Mouse (Mus musculus): Measurements from ENCODE around the gene Lrp2. TPM values are rescaled to one million over a fixed set of nuclear protein-coding genes. Genes with fewer than 3 reads are reported as not detected.

The Lrp2 gene
- polyA plus RNA-seq, 1 experiment from 2014 or later: 1.6 TPM

- no peak overlapping the region for H3K27ac ChIP-seq (ENCODE audit: low read depth, low read length)
- no peaks in the 10 kb centered on the region for H3K4me1 ChIP-seq (replicated peaks; ENCODE audit: control insufficient read depth, insufficient read depth, low read length)
- no peaks in the 10 kb centered on the region for H3K27me3 ChIP-seq (replicated peaks; ENCODE audit: control insufficient read depth, insufficient read depth, low read length)
- WGBS: 70% methylated on average over 7 of the region's 7 CpGs
- TF ChIP-seq CTCF (IDR thresholded peaks at IDR 0.05; ENCODE audit: low read depth): no peak
- no peaks in the 10 kb centered on the region for H3K9me3 ChIP-seq (ENCODE audit: control insufficient read depth)
- no peak overlapping the region for H3K9ac ChIP-seq (ENCODE audit: low read depth, low read length)
- ATAC-seq: no peak
- no peak overlapping the region for H3K4me2 ChIP-seq (replicated peaks; ENCODE audit: low read depth)
- H3K36me3 ChIP-seq (ENCODE audit: control insufficient read depth, insufficient read depth): no peaks in the 10 kb centered on the region
- H3K4me3 ChIP-seq (ENCODE audit: low read depth, low read length): no peak overlapping the region
These were observed 184.8 kb downstream of the Lrp2 start for GRCm38 (mm10) chr2:69400866-69401604.

- 81% methylated on average over 12 of the region's 12 CpGs for WGBS
These were observed 189.0 kb downstream of the Lrp2 start for GRCm38 (mm10) chr2:69396760-69397435.

GRCm38 (mm10) chr2:69395597-69396248 is 190.1 kb downstream of the Lrp2 start:
- Histone ChIP-seq H3K9ac (ENCODE audit: low read depth, low read length) (no peak overlapping the region), H3K36me3 (ENCODE audit: control insufficient read depth, insufficient read depth) (no peaks in the 10 kb centered on the region), H3K4me3 (ENCODE audit: low read depth, low read length) (no peak overlapping the region), H3K4me2 (replicated peaks; ENCODE audit: low read depth) (no peak overlapping the region), H3K9me3 (ENCODE audit: control insufficient read depth) (no peaks in the 10 kb centered on the region), H3K27ac (ENCODE audit: low read depth, low read length) (no peak overlapping the region), H3K4me1 (replicated peaks; ENCODE audit: control insufficient read depth, insufficient read depth, low read length) (no peaks in the 10 kb centered on the region), H3K27me3 (replicated peaks; ENCODE audit: control insufficient read depth, insufficient read depth, low read length) (no peaks in the 10 kb centered on the region)
- peak; percentile 28; the same call in 1 of the 2 replicates for TF ChIP-seq CTCF (IDR thresholded peaks at IDR 0.05; ENCODE audit: low read depth)
- ATAC-seq: peak; percentile 77
- 29% methylated on average over 9 of the region's 9 CpGs for WGBS

More at GRCm38 (mm10) chr2:69396760-69397435, 189.0 kb downstream of the Lrp2 start:
- TF ChIP-seq CTCF (IDR thresholded peaks at IDR 0.05; ENCODE audit: low read depth): no peak
- ATAC-seq: no peak
- no peak overlapping the region for H3K4me3 ChIP-seq (ENCODE audit: low read depth, low read length)
- no peaks in the 10 kb centered on the region for H3K4me1 ChIP-seq (replicated peaks; ENCODE audit: control insufficient read depth, insufficient read depth, low read length)
- H3K9ac ChIP-seq (ENCODE audit: low read depth, low read length): no peak overlapping the region
- H3K36me3 ChIP-seq (ENCODE audit: control insufficient read depth, insufficient read depth): no peaks in the 10 kb centered on the region
- no peak overlapping the region for H3K4me2 ChIP-seq (replicated peaks; ENCODE audit: low read depth)
- no peaks in the 10 kb centered on the region for H3K27me3 ChIP-seq (replicated peaks; ENCODE audit: control insufficient read depth, insufficient read depth, low read length)
- no peak overlapping the region for H3K27ac ChIP-seq (ENCODE audit: low read depth, low read length)
- no peaks in the 10 kb centered on the region for H3K9me3 ChIP-seq (ENCODE audit: control insufficient read depth)

- ATAC-seq: no peak
- H3K9ac ChIP-seq (ENCODE audit: low read depth, low read length): no peak overlapping the region
- H3K27ac ChIP-seq (ENCODE audit: low read depth, low read length): no peak overlapping the region
- no peak for TF ChIP-seq CTCF (IDR thresholded peaks at IDR 0.05; ENCODE audit: low read depth)
- no peaks in the 10 kb centered on the region for H3K9me3 ChIP-seq (ENCODE audit: control insufficient read depth)
- WGBS: 84% methylated on average over 2 of the region's 2 CpGs
- no peak overlapping the region for H3K4me3 ChIP-seq (ENCODE audit: low read depth, low read length)
- H3K4me2 ChIP-seq (replicated peaks; ENCODE audit: low read depth): no peak overlapping the region
- no peaks in the 10 kb centered on the region for H3K4me1 ChIP-seq (replicated peaks; ENCODE audit: control insufficient read depth, insufficient read depth, low read length)
- no peaks in the 10 kb centered on the region for H3K27me3 ChIP-seq (replicated peaks; ENCODE audit: control insufficient read depth, insufficient read depth, low read length)
- H3K36me3 ChIP-seq (ENCODE audit: control insufficient read depth, insufficient read depth): no peaks in the 10 kb centered on the region
These were observed 191.9 kb downstream of the Lrp2 start for GRCm38 (mm10) chr2:69393947-69394346.

GRCm38 (mm10) chr2:69386118-69386871 is 199.6 kb downstream of the Lrp2 start:
- no peaks in the 10 kb centered on the region for H3K27me3 ChIP-seq (replicated peaks; ENCODE audit: control insufficient read depth, insufficient read depth, low read length)
- no peaks in the 10 kb centered on the region for H3K9me3 ChIP-seq (ENCODE audit: control insufficient read depth)
- no peak overlapping the region for H3K4me2 ChIP-seq (replicated peaks; ENCODE audit: low read depth)
- TF ChIP-seq CTCF (IDR thresholded peaks at IDR 0.05; ENCODE audit: low read depth): no peak
- H3K36me3 ChIP-seq (ENCODE audit: control insufficient read depth, insufficient read depth): no peaks in the 10 kb centered on the region
- no peak overlapping the region for H3K27ac ChIP-seq (ENCODE audit: low read depth, low read length)
- no peak overlapping the region for H3K9ac ChIP-seq (ENCODE audit: low read depth, low read length)
- 35% methylated on average over 3 of the region's 3 CpGs for WGBS
- ATAC-seq: peak; percentile 94
- no peak overlapping the region for H3K4me3 ChIP-seq (ENCODE audit: low read depth, low read length)
- no peaks in the 10 kb centered on the region for H3K4me1 ChIP-seq (replicated peaks; ENCODE audit: control insufficient read depth, insufficient read depth, low read length)
